Mouse (Mus musculus) activated CD4-positive, CD25-positive, alpha-beta regulatory T cell, adult 4 months (primary cell): ENCODE data around the gene Gm10392. TPM values are rescaled to one million over a fixed set of nuclear protein-coding genes. Genes with fewer than 3 reads are reported as not detected.

Experiments
- ATAC-seq: one replicate; pipeline ENCODE4 v1.8.0; 2017
- polyA plus RNA-seq, 2 experiments: library from polyadenylated mRNA; unstranded; fragments of 100-300 nt; shearing (Covaris generic); gene quantifications; one replicate each; pipeline ENCODE4 v1.2.1; 2017

The Gm10392 gene
- polyA plus RNA-seq, 2 experiments from 2014 or later = 0.85 to 1.6 TPM

DNA sequence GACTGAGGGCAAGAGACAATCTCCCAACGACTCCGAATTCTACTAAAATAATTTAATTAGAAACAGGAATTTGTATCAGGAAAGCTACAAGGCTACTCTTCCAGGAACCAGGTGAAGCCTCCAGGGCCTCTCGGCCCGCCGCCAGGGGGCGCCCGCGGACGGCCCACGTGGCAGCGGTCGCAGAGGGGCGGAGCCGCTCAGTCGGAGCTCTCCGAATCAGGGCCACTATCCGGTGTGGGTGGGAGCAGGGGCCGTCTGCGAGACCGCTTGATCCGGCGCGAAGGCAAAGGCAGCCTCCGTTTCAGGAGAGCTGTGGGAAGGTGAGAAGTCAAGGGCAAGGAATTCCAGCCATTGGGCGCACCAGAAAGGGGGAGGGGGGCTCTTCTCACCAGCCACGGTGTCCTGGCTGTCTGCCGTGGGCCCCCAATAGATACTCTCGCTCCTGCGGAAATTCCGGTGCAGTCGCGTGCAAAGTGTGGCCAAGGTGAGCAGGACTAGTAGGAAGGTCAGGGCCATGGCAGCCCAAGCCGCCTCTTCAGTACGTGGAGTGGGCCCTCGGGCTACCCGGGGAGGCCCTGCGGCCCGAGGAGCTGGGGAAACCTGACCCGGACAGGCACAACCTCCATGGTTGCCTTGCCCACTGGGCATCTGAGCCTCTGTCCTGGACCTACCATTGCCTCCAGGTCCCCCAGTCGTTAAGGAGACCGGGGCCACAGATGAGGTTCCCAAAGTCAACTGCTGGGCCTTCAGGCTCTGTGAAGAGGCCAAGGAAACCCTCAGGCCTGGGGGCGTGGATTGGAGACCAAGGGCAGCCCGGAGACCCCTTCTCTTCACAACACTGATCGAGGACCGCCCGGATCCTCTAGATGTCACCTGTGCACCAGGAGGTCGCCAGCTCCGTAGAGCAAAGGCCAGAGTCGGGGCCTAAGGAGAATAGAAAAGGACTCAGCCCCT, 10.7 kb downstream of the Gm10392 start:
- peak; percentile 80 for ATAC-seq

DNA sequence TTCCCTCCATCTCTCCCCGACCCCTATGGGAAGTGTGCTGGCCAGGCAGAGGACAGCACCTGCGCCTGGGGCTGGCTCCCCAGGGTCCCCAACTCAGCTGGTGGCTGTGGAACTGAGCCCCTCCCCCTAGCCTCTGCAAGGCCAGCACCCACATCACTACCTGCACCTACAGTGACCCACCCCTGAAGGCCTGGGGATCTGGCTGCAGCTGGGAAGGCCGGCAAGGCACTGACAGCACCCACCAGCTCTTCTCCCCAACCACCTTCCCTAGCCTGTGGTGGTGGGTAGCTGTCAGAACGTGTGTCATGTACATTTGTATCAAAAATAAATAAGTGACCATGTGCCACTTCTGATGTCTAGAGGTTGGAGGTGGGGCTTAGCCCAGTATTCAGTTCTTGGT, 11.6 kb downstream of the Gm10392 start:
- no peak for ATAC-seq

DNA sequence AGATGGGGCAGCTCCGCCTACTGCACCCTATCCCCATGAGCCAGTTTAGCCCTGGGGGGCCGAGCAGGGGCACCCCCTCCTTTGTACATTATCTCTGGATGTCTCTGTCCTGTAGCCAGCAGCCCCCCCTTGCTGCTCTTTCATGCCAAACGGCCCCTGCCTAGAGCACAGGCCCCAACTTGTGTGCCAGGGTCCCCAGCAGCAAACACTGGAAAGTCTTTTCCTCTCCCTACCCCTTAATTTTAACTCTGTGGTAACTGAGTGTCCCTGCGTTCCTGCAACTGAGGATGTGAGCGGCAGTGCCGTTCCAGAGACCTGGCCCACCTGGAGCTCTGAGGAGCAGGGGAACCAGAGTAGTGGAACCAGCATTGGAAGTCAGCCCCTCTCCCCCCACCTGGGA, 12.1 kb downstream of the Gm10392 start:
- ATAC-seq = no peak

DNA sequence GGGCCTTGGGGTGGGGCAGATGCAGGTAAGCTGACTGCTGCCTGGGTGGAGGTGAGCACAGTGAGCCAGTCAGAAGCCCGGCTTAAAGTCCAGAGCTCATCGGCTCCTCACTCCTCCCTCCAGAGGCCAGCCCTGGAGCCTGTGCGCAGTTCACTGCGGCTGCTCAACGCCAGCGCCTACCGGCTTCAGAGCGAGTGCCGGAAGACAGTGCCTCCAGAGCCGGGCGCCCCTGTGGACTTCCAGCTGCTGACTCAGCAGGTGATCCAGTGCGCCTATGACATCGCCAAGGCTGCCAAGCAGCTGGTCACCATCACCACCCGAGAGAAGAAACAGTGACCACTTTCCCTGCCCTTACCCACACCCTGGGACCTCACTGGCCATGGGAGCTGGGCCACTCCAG, 12.7 kb downstream of the Gm10392 start:
- no peak for ATAC-seq

DNA sequence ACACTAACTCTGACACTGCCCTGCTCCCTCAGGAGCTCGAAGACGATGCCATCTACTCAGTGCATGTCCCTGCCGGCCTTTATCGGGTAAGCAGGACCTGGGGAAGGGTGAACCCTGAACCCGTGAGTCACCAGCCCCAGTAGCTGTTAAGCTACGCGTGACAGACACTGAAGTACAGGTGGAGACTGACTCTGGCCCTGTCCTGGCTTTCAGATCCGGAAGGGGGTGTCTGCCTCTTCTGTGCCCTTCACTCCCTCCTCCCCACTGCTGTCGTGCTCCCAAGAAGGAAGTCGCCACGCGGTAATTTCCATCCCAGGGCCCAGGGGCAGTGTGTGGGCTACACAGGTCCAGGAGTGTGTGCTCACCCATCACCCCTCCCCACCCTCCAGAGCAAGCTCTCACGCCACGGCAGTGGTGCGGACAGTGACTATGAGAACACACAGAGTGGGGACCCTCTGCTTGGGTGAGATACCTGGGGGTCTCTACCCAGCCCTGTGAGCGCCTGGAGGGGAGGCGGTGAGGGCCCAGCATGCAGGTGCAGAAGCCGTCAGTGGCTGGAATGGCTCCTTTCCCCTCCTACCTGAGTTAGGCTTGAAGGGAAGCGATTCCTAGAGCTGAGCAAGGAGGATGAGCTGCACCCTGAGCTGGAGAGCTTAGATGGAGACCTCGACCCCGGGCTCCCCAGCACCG, 13.6 kb downstream of the Gm10392 start:
- ATAC-seq = no peak

DNA sequence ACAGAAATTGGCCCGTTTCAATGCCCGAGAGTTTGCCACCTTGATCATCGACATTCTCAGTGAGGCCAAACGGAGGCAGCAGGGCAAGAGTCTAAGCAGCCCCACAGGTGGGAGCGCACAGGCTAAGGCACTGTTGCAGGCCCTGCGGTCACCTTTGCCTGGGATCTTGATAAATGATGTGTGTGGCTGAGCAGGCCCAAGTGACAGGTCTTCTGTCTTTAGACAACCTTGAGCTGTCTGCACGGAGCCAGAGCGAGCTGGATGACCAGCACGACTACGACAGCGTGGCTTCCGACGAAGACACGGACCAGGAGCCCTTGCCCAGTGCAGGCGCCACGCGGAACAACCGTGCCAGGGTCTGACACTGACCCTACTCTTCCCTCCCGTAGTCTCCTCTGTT, 14.6 kb downstream of the Gm10392 start:
- ATAC-seq = no peak

DNA sequence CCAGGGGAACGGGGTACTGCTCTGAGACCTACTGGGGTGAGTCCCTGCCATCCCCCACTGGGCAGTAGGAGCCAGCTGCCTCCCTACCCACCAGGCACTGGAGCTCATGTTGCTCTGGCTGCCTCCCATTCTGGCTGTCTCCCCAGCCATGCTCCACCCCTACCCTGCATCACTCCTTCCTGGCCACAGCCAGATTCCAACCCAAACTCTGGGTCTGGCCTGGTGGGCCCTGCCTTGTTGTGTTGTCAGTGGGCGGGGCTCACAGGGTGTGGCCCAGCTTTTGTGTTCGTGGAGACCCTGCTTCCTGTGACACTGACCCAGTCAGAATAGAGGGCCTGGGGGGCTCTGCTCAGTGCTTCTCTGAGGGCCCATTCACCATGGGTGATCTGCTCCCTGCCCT, 15.5 kb downstream of the Gm10392 start:
- no peak for ATAC-seq

DNA sequence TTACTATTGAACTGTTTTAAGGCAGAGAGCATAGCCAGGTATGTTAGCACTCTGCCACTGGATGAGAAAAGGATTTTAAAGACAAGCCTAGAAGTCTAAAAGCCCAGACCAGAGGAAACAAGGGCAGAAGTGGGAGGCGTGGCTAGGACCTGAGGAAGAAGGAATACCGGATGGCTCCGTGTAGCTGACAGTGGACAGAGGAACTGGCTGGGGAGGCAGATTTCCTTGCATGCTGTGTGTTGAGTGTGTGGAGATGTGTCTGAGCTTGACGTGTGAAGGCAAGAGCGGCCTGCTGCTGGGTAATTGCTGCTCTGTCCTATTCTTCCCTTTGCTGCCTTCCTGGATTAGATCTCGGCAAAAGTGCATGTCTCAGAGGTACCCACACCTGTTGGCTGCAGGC, 16.5 kb downstream of the Gm10392 start:
- ATAC-seq = no peak

DNA sequence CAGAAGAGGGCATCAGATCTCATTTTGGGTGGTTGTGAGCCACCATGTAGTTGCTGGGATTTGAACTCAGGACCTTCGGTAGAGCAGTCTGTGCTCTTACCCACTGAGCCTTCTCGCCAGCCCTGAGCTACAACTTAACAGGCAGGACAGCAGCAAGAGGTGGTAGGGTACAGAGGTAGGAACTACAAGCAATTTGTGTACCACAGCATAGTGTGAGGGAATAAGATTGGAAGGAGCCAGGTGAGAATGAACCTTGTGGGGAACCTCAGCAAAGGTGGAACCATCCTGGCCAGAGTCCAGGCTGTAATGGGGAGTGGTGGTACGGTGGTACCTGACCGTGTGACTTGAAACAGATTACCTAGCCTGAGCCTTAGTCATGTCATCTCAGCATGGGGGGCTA, 17.0 kb downstream of the Gm10392 start:
- no peak for ATAC-seq

DNA sequence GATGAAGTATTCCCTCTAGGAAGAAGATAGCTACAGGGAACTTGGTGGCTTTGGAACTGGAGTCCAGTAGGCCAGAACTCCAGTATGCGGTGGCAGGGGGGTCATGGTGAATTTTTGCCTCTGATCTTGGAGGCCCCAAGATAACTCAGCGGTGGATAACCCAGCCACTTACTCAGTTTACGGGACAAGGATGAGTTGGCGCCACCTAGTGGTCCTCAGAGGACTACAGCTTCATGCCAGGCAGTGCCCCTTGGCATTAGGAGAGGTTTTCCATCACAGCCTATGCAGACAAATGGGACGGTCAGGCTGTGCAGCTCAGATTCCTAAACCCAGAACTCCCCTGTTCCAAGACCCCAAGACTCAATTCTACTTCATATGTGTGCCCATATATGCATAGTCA, 17.6 kb downstream of the Gm10392 start:
- no peak for ATAC-seq

DNA sequence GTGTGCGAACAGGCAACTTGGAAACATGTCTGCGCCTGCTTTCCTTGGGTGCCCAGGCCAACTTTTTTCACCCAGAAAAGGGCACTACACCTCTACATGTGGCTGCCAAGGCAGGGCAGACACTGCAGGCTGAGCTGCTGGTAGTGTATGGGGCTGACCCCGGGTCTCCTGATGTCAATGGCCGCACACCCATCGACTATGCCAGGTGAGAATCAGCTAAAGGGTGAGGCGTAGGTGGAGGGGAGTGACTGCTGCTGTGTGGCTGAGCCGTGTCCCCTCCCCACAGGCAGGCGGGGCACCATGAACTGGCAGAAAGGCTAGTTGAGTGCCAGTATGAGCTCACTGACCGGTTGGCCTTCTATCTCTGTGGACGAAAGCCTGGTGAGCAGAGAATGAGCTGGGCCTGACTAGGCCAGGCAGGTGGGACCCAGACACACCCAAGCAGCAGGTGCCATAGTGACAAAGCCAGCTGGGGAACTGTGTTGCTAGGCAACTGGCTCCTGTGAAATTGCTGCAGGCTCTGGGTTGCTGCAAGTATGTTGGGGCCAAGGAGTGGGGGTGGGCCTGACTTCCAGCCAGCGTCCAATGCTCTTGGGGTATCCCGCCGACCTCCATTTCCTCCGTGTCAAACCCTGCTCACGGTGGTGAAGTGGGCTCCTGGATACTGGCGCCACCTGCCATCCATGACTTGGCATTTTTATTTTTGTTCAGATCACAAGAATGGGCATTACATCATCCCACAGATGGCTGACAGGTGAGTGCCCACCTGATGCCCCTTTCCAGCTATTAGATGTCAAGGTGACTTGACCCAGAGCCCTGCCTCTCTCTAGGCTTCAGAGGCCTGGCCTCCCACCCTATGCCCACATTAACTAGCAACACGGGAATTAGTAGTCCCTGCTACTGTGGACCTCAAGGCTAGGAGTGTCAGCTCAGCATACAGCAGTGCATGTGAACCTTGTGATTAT, 18.4 kb downstream of the Gm10392 start:
- ATAC-seq = no peak

DNA sequence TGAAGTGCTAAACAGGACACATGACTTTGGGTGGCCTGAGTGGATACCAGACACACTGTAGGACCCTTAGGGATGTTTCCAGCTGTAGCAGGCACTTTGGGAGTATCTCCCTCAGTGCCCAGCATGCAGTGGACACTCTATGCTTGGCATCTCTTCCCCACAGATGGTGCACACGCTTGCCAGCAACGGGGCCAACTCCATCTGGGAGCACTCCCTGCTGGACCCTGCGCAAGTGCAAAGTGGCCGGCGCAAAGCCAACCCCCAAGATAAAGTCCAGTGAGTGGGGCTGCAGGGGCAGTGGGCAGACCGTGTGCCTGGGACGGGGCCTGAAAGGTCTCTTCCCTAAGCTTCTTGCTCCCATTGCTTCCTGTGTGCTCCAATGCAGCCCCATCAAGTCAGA, 19.6 kb downstream of the Gm10392 start:
- no peak for ATAC-seq

DNA sequence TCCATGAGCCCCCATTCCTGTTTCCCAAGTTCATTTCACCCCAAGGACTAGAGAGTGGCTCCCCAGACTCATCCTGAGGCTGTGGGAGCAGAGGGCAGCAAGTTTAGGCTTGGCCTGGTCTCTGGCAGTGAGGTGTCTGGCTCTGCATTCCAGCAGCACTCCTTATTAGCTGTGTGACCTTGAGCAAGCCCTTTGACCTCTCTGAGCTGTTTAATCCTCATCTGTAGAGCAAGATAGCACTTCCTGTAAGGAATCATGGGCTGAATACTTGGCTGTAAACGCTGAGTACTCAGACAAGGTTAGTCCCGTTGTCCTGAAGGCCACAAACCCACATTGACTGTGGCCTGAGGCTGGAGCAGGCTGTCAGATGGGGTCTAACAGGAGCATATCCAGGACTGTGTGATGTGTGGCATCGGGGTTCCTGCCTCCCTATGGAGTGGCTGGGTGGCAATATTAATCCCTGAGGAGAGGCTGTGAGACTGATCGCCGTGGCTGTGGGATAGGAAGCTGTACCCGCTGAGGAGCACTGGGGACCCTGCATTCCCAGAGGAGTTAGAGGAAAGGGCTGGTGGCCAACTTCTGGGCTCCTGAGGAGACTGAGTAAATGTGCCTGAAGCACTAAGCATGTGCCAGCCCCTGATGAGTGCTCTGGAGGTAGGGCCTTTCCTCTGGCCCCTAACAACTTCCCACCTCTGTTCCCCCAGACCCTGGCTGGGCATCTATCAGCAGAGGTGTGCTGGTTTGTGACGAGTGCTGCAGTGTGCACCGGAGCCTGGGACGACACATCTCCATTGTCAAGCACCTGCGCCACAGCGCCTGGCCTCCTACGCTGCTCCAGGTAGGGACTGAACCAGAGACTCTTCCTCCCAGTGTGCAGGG, 20.5 kb downstream of the Gm10392 start:
- no peak for ATAC-seq

DNA sequence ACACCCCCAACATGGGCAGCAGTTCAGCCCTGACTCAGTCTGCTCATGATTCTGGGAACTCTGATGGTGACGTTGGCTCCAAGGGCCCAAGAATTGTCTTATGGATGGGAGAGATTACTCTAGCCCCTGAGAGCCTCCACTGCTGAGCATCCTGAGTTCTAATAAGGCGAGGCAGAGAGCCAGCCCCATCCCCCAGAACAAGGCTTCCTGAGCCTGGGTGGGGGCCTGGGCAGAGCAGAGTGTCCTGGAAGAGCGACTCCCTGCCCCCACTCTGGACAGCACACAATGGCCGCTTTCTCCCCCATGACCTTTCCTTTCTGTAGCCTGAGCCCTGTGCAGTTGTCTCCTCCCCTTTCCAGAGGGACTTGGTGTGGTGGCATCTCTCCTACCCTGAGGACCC, 21.1 kb downstream of the Gm10392 start:
- no peak for ATAC-seq

DNA sequence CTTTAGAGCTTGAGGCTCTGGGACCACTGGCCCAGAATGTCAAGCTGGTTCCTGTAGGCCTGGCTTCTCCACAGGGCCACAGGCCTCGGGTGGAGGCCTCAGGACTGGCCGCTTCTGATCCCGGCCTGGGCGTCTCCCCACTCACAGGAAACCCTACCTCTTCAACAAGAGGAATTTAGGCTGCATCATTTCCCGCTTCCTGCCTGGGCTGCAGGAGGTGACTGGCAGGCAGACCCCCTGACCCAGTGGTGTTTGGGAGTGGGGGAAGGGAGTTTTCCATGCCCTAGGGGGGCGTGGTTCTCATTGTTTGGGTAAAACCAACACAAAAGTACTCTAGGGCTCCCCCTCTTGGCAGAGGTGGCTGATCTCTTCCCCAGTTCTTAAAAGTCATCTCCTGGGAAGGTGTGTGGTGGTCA, 21.6 kb downstream of the Gm10392 start:
- no peak for ATAC-seq

DNA sequence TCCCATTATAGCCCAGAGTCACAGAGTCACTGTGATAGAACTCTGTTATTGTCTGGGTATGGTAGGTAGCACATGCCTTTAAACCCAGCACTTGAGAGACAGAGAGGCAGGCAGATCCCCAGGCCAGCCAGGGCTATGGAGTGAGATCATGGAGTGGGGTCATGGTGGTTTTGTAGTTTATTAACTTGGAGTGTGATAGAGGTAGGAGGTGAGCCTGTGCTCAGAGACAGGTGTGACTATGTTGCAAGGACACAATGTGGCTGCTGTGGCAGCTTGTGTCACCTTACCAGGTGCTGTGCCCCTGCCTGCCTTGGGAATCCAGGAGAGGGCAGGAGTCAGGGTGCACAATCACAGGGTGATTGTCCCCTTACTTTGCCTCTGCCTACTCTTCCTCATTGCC, 23.5 kb downstream of the Gm10392 start:
- ATAC-seq = no peak

DNA sequence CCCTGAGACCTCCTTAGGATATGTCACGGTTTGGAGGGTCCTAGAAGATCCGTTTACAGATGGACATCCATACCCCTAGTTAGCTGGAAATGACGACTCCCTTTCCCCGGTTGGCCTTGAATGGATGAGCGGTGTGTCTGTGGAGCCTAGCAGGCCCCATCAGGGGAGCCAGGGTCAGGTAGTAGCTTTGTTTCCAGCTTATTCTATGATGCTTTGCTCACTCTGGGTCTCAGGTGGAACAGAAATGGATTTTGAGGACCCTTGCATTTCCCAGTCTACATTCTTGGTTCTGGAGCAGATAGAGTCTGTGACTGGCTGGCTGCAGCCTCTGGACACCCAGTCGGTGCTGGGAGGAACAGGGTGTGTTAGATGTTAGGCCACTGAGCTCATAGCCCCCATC, 24.2 kb downstream of the Gm10392 start:
- ATAC-seq = no peak

DNA sequence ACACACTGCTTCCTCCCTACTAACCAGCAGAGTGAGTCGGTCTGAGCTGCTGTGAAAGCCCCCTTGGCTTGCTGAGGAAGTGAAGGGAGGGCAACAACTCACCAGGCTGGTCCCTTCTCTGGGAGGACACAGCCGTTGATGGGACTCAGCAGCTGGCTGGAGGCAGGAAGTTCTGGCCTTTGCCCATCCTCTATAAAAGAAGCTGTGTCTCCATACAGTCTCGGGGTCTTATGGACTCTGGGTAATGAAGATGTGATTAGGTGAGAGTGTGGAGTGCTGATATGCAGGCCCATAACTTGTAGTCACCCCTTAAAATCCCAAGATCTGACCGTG, 24.7 kb downstream of the Gm10392 start:
- ATAC-seq = no peak

DNA sequence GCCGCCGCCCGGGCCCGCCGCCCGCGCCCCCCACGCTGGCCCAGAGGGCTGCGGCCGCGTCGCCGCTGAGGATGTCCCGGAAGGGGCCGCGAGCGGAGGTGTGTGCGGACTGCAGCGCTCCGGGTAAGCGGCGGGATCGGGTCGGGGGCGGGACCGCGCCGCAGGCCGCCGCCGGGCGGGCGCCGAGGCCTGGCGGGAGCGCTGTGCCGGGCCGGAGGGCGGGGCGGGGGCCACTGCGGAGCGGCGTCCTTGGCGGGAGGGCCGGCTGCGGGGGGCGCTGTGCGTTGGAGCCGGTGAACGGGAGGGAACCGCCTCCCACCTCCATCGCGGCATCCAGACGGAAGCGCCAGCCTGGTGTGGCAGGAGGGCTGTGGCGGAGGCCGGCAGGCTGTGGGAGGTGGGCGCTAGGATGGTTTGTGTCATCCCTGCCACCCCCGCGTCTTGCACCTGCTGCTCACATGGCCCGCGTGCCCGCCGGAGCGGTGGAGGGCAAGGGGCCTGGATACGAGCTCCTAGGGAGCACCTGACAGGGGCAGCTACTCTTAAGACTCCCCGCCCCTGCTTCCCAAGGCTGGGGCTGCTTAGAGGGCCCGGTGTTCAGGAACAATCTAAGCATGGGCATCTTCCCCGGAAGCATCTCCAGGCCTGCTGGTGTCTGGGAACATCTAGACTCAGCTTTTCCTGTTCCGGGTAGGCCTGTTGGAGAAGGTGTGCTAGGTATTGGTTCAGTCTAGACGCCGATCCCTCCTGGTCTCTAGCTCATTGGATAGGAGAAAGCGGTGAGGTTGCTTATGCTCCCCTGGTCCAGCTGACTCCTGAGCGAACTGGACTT, 25.3 kb downstream of the Gm10392 start, which contains the start of gene Git1:
Gene Git1 (plus strand): TSS at position 51 of the 832 bp plus-strand sequence.
- ATAC-seq = no peak

DNA sequence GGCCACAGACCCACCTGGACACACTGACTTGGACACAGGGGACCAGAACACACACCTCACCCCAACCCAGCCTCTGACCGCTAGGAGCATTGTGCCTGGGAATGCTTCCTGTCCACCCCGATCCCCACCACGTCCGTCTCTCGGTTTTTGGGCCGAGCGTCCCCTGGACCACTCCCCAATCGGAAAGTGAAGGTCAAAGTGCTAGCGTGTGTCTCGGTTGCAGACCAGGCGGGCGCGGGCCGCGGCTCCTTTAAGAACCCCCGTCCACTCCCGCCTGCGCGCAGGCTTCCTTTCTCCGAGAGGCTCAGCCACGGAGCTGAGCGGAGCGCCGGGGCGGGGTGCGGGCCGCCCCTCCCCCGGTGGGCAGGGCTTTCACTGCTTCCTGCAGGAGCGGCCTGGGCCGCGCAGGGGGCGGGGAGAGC, 26.1 kb downstream of the Gm10392 start:
- peak; percentile 75 for ATAC-seq

DNA sequence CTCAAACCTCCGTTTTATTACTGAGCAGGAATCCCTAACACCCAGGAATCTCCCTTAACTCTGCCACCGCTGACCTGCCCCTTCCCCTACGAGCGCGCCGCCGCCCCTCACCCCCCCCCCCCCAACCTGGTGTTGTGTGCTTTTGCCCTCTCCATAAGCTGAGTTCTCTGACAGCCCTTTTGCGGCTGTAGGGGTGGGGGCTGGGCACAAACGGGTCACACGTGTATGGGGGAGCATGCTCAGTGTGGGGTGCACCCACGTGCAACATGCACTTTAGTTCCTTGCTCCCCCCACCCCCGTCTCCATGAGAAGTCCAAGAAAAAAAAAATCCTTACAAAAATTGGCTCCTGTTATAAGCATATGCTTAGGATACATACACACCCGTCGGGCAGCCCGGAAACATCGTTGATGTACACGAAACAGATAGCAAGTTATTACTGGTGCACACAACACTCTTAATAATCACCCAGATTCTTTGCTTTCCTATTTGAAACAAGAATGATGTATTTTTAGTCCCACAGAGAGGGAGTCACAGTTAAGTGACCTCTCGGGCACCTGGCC, 26.6 kb downstream of the Gm10392 start:
- no peak for ATAC-seq
